Mouse (Mus musculus) layer of hippocampus, adult 9-10 months (tissue): ENCODE results near the gene Ghrh.

Experiments
- DNase-seq: peaks from one replicate; pipeline ENCODE4 v3.0.0; 2022; ENCODE audit warnings: low spot score

Gene Ghrh

GRCm38 (mm10) chr2:157343337-157343736, 4.0 kb downstream of the Ghrh start:
- DNase-seq: no peak

GRCm38 (mm10) chr2:157342328-157342926, 4.9 kb downstream of the Ghrh start:
- DNase-seq: no peak

- peak; percentile 74 for DNase-seq
These were observed 5.6 kb downstream of the Ghrh start for GRCm38 (mm10) chr2:157341554-157342270.

- peak; percentile 43 for DNase-seq
These were observed 7.0 kb downstream of the Ghrh start for GRCm38 (mm10) chr2:157340221-157340741.

- no peak for DNase-seq
These were observed 7.8 kb downstream of the Ghrh start for GRCm38 (mm10) chr2:157339532-157339931.

GRCm38 (mm10) chr2:157338663-157339062, 8.6 kb downstream of the Ghrh start:
- DNase-seq: peak; percentile 52

GRCm38 (mm10) chr2:157332059-157332458, 15.2 kb downstream of the Ghrh start:
- no peak for DNase-seq

- DNase-seq: no peak
These were observed 18.7 kb downstream of the Ghrh start for GRCm38 (mm10) chr2:157328570-157328969.

GRCm38 (mm10) chr2:157328106-157328505, 19.2 kb downstream of the Ghrh start:
- DNase-seq: no peak

- no peak for DNase-seq
These were observed 22.1 kb downstream of the Ghrh start for GRCm38 (mm10) chr2:157325238-157325637.

GRCm38 (mm10) chr2:157322029-157322766, 25.1 kb downstream of the Ghrh start:
- DNase-seq: no peak

GRCm38 (mm10) chr2:157320886-157321285, 26.4 kb downstream of the Ghrh start:
- no peak for DNase-seq

- no peak for DNase-seq
These were observed 27.2 kb downstream of the Ghrh start for GRCm38 (mm10) chr2:157320135-157320534.

- DNase-seq: no peak
These were observed 30.1 kb downstream of the Ghrh start for GRCm38 (mm10) chr2:157317220-157317619.

- DNase-seq: no peak
These were observed 30.9 kb downstream of the Ghrh start for GRCm38 (mm10) chr2:157316358-157316933.

- no peak for DNase-seq
These were observed 31.8 kb downstream of the Ghrh start for GRCm38 (mm10) chr2:157315486-157315885.

GRCm38 (mm10) chr2:157314310-157314709, 33.0 kb downstream of the Ghrh start:
- DNase-seq: no peak

- no peak for DNase-seq
These were observed 33.6 kb downstream of the Ghrh start for GRCm38 (mm10) chr2:157313718-157314117.

- no peak for DNase-seq
These were observed 36.2 kb downstream of the Ghrh start for GRCm38 (mm10) chr2:157310963-157311637.

GRCm38 (mm10) chr2:157309611-157310010, 37.7 kb downstream of the Ghrh start:
- no peak for DNase-seq

- DNase-seq: no peak
These were observed 38.9 kb downstream of the Ghrh start for GRCm38 (mm10) chr2:157308273-157308917.
